Mouse (Mus musculus): ENCODE measurements around the gene Theg. TPM values are rescaled to one million over a fixed set of nuclear protein-coding genes. Genes with fewer than 3 reads are reported as not detected.
A peak's percentile ranks its signal among the peaks of the same experiment; 100 is the strongest.

Gene Theg
- polyA plus RNA-seq, 1 experiment from 2014 or later, result not detected

- H3K4me1 ChIP-seq, result peaks cover 20% of the 10 kb centered on the region
- no peaks in the 10 kb centered on the region for H3K27me3 ChIP-seq (ENCODE audit: low read depth, poor library complexity, severe bottlenecking)
- no peaks in the 10 kb centered on the region for H3K9me3 ChIP-seq (replicated peaks)
- 94% methylated on average over 7 of the region's 7 CpGs for WGBS
- no peak overlapping the region for H3K4me3 ChIP-seq
- H3K27ac ChIP-seq, result no peak overlapping the region
- peaks cover 46% of the 10 kb centered on the region for H3K36me3 ChIP-seq
- no peak for DNase-seq (ENCODE audit: low spot score)
Observed at GRCm38 (mm10) chr10:79537271-79537670, 49.9 kb downstream of the Theg start.

- Histone ChIP-seq H3K4me3 (no peak overlapping the region), H3K27ac (no peak overlapping the region), H3K4me1 (peaks cover 22% of the 10 kb centered on the region), H3K36me3 (peaks cover 39% of the 10 kb centered on the region), H3K27me3 (ENCODE audit: low read depth, poor library complexity, severe bottlenecking) (no peaks in the 10 kb centered on the region), H3K9me3 (replicated peaks) (no peaks in the 10 kb centered on the region)
- WGBS, result 78% methylated on average over 12 of the region's 12 CpGs
- no peak for DNase-seq (ENCODE audit: low spot score)
Observed at GRCm38 (mm10) chr10:79536461-79537080, 50.6 kb downstream of the Theg start.

GRCm38 (mm10) chr10:79535431-79535830, 51.7 kb downstream of the Theg start:
- H3K27me3 ChIP-seq (ENCODE audit: low read depth, poor library complexity, severe bottlenecking), result no peaks in the 10 kb centered on the region
- H3K27ac ChIP-seq, result no peak overlapping the region
- H3K36me3 ChIP-seq, result peaks cover 31% of the 10 kb centered on the region
- peak; percentile 26 for DNase-seq (ENCODE audit: low spot score)
- peaks cover 28% of the 10 kb centered on the region for H3K4me1 ChIP-seq
- no peak overlapping the region for H3K4me3 ChIP-seq
- no peaks in the 10 kb centered on the region for H3K9me3 ChIP-seq (replicated peaks)
- WGBS, result 66% methylated on average over 1 of the region's 1 CpGs

GRCm38 (mm10) chr10:79534426-79534825, 52.7 kb downstream of the Theg start:
- Histone ChIP-seq H3K27ac (no peak overlapping the region), H3K4me3 (no peak overlapping the region), H3K27me3 (ENCODE audit: low read depth, poor library complexity, severe bottlenecking) (no peaks in the 10 kb centered on the region), H3K36me3 (peaks cover 30% of the 10 kb centered on the region), H3K9me3 (replicated peaks) (no peaks in the 10 kb centered on the region), H3K4me1 (peaks cover 28% of the 10 kb centered on the region)
- DNase-seq (ENCODE audit: low spot score), result peak; percentile 32
- 84% methylated on average over 2 of the region's 2 CpGs for WGBS

GRCm38 (mm10) chr10:79533126-79533911, 53.8 kb downstream of the Theg start, which contains the start of gene Plpp2:
Gene Plpp2, minus strand, starts transcription at chr10:79533796.
- H3K27ac ChIP-seq, result peak within 1 kb of the TSS; percentile 85
- no peaks in the 10 kb centered on the region for H3K27me3 ChIP-seq (ENCODE audit: low read depth, poor library complexity, severe bottlenecking)
- H3K36me3 ChIP-seq, result peaks cover 21% of the 10 kb centered on the region
- H3K4me1 ChIP-seq, result peaks cover 28% of the 10 kb centered on the region
- under 1% methylated on average over 52 of the region's 52 CpGs for WGBS
- peak within 1 kb of the TSS; percentile 68 for H3K4me3 ChIP-seq
- no peaks in the 10 kb centered on the region for H3K9me3 ChIP-seq (replicated peaks)
- DNase-seq (ENCODE audit: low spot score), result peak; percentile 87

- peak overlapping the region; percentile 68 for H3K4me3 ChIP-seq
- peak overlapping the region; percentile 85 for H3K27ac ChIP-seq
- peaks cover 28% of the 10 kb centered on the region for H3K4me1 ChIP-seq
- peaks cover 18% of the 10 kb centered on the region for H3K36me3 ChIP-seq
- 26% methylated on average over 3 of the region's 3 CpGs for WGBS
- no peaks in the 10 kb centered on the region for H3K9me3 ChIP-seq (replicated peaks)
- DNase-seq (ENCODE audit: low spot score), result no peak
- H3K27me3 ChIP-seq (ENCODE audit: low read depth, poor library complexity, severe bottlenecking), result no peaks in the 10 kb centered on the region
Observed at GRCm38 (mm10) chr10:79532678-79533077, 54.5 kb downstream of the Theg start.

GRCm38 (mm10) chr10:79531593-79531992, 55.5 kb downstream of the Theg start:
- Histone ChIP-seq H3K27me3 (ENCODE audit: low read depth, poor library complexity, severe bottlenecking) (no peaks in the 10 kb centered on the region), H3K4me3 (no peak overlapping the region), H3K27ac (no peak overlapping the region), H3K9me3 (replicated peaks) (no peaks in the 10 kb centered on the region), H3K4me1 (peaks cover 28% of the 10 kb centered on the region), H3K36me3 (peaks cover 28% of the 10 kb centered on the region)
- WGBS, result 84% methylated on average over 3 of the region's 3 CpGs
- DNase-seq (ENCODE audit: low spot score), result no peak

GRCm38 (mm10) chr10:79530721-79531120, 56.4 kb downstream of the Theg start:
- H3K4me1 ChIP-seq, result peaks cover 28% of the 10 kb centered on the region
- H3K36me3 ChIP-seq, result peaks cover 37% of the 10 kb centered on the region
- 95% methylated on average over 13 of the region's 13 CpGs for WGBS
- H3K27me3 ChIP-seq (ENCODE audit: low read depth, poor library complexity, severe bottlenecking), result no peaks in the 10 kb centered on the region
- no peaks in the 10 kb centered on the region for H3K9me3 ChIP-seq (replicated peaks)
- H3K27ac ChIP-seq, result no peak overlapping the region
- no peak for DNase-seq (ENCODE audit: low spot score)
- H3K4me3 ChIP-seq, result no peak overlapping the region

- Histone ChIP-seq H3K27me3 (ENCODE audit: low read depth, poor library complexity, severe bottlenecking) (no peaks in the 10 kb centered on the region), H3K27ac (no peak overlapping the region), H3K9me3 (replicated peaks) (no peaks in the 10 kb centered on the region), H3K4me1 (peaks cover 28% of the 10 kb centered on the region), H3K36me3 (peaks cover 42% of the 10 kb centered on the region), H3K4me3 (no peak overlapping the region)
- no peak for DNase-seq (ENCODE audit: low spot score)
- WGBS, result 74% methylated on average over 8 of the region's 8 CpGs
Observed at GRCm38 (mm10) chr10:79530241-79530640, 56.9 kb downstream of the Theg start.

GRCm38 (mm10) chr10:79528081-79528480, 59.0 kb downstream of the Theg start:
- no peak overlapping the region for H3K27ac ChIP-seq
- H3K4me3 ChIP-seq, result no peak overlapping the region
- H3K9me3 ChIP-seq (replicated peaks), result no peaks in the 10 kb centered on the region
- DNase-seq (ENCODE audit: low spot score), result no peak
- WGBS, result 81% methylated on average over 3 of the region's 3 CpGs
- H3K4me1 ChIP-seq, result peaks cover 16% of the 10 kb centered on the region
- H3K27me3 ChIP-seq (ENCODE audit: low read depth, poor library complexity, severe bottlenecking), result no peaks in the 10 kb centered on the region
- H3K36me3 ChIP-seq, result peaks cover 42% of the 10 kb centered on the region

GRCm38 (mm10) chr10:79527453-79527845, 59.7 kb downstream of the Theg start:
- H3K4me3 ChIP-seq, result no peak overlapping the region
- peak; percentile 17 for DNase-seq (ENCODE audit: low spot score)
- 88% methylated on average over 6 of the region's 6 CpGs for WGBS
- no peak overlapping the region for H3K27ac ChIP-seq
- no peaks in the 10 kb centered on the region for H3K27me3 ChIP-seq (ENCODE audit: low read depth, poor library complexity, severe bottlenecking)
- peaks cover 42% of the 10 kb centered on the region for H3K36me3 ChIP-seq
- peaks cover 10% of the 10 kb centered on the region for H3K4me1 ChIP-seq
- no peaks in the 10 kb centered on the region for H3K9me3 ChIP-seq (replicated peaks)

- peak; percentile 17 for DNase-seq (ENCODE audit: low spot score)
- no peaks in the 10 kb centered on the region for H3K27me3 ChIP-seq (ENCODE audit: low read depth, poor library complexity, severe bottlenecking)
- no peaks in the 10 kb centered on the region for H3K9me3 ChIP-seq (replicated peaks)
- H3K4me3 ChIP-seq, result no peak overlapping the region
- 89% methylated on average over 12 of the region's 12 CpGs for WGBS
- peaks cover 6% of the 10 kb centered on the region; the same call in 1 of the 2 replicates for H3K4me1 ChIP-seq
- H3K27ac ChIP-seq, result no peak overlapping the region
- peaks cover 42% of the 10 kb centered on the region for H3K36me3 ChIP-seq
Observed at GRCm38 (mm10) chr10:79526661-79527452, 60.3 kb downstream of the Theg start.
